ENCODE assay signal across 8 mouse cellular contexts in genomic region chr10:128412558-128412957, GRCm38 (mm10). TPM values are rescaled to one million over a fixed set of nuclear protein-coding genes. Genes with fewer than 3 reads are reported as not detected.
DNase-seq lines count a peak whose midpoint lies in the region; ATAC-seq and TF ChIP-seq lines count a peak whose summit lies in the region.

No protein-coding gene starts in this region.

- 17% methylated on average over 1 of the region's 1 CpGs for WGBS in heart, embryonic 15.5 days
- 64% methylated on average over 1 of the region's 1 CpGs for WGBS in hindbrain, embryonic 10.5 days
- 56% methylated on average over 1 of the region's 1 CpGs for WGBS in midbrain, embryonic 10.5 days

- H3K36me3 ChIP-seq in heart, embryonic 15.5 days, result peaks cover 29% of the 10 kb centered on the region
- H3K36me3 ChIP-seq in ES-E14 (ENCODE audit: control insufficient read depth, insufficient read depth, low read length, poor library complexity, severe bottlenecking), result peaks cover 18% of the 10 kb centered on the region
- peaks cover 51% of the 10 kb centered on the region for H3K36me3 ChIP-seq in hindbrain, embryonic 10.5 days
- peaks cover 54% of the 10 kb centered on the region for H3K36me3 ChIP-seq in midbrain, embryonic 10.5 days

- no peaks in the 10 kb centered on the region for H3K9me3 ChIP-seq in heart, embryonic 15.5 days (replicated peaks)
- H3K9me3 ChIP-seq in ES-E14 (ENCODE audit: control insufficient read depth, insufficient read depth, low read depth, low read length), result no peaks in the 10 kb centered on the region
- H3K9me3 ChIP-seq in hindbrain, embryonic 10.5 days, result no peaks in the 10 kb centered on the region
- no peaks in the 10 kb centered on the region for H3K9me3 ChIP-seq in midbrain, embryonic 10.5 days (replicated peaks)

- peak overlapping the region; percentile 87 for H3K4me3 ChIP-seq in heart, embryonic 15.5 days
- peak overlapping the region; percentile 95 for H3K4me3 ChIP-seq in ES-E14 (ENCODE audit: insufficient read depth in 1 of 2, low read depth in 1 of 2, low read length in 2 of 2, poor library complexity in 1 of 2, severe bottlenecking in 1 of 2)
- H3K4me3 ChIP-seq in hindbrain, embryonic 10.5 days, result peak overlapping the region; percentile 87
- H3K4me3 ChIP-seq in midbrain, embryonic 10.5 days, result peak overlapping the region; percentile 93

- peak overlapping the region; percentile 93 for H3K4me2 ChIP-seq in heart, embryonic 15.5 days

- H3K4me1 ChIP-seq in heart, embryonic 15.5 days (replicated peaks), result peaks cover 40% of the 10 kb centered on the region
- H3K4me1 ChIP-seq in ES-E14 (ENCODE audit: control insufficient read depth in 2 of 2, insufficient read depth in 2 of 2, low read length in 2 of 2, poor library complexity in 1 of 2), result peaks cover 2 to 5% of the 10 kb centered on the region in 2 experiments; a peak in 1 of 4 replicates
- H3K4me1 ChIP-seq in hindbrain, embryonic 10.5 days (replicated peaks), result peaks cover 57% of the 10 kb centered on the region
- H3K4me1 ChIP-seq in midbrain, embryonic 10.5 days, result peaks cover 52% of the 10 kb centered on the region

- H3K27me3 ChIP-seq in heart, embryonic 15.5 days, result no peaks in the 10 kb centered on the region
- H3K27me3 ChIP-seq in hindbrain, embryonic 10.5 days (ENCODE audit: insufficient read depth, poor library complexity, severe bottlenecking), result no peaks in the 10 kb centered on the region
- no peaks in the 10 kb centered on the region for H3K27me3 ChIP-seq in midbrain, embryonic 10.5 days (ENCODE audit: low read depth, poor library complexity, severe bottlenecking)

- DNase-seq in heart, adult 18-20 months, result no peak
- DNase-seq in ES-E14 (ENCODE audit: low read depth, low spot score), result no peak
- DNase-seq in hindbrain, embryonic 10.5 days (ENCODE audit: low spot score), result no peak
- DNase-seq in midbrain, embryonic 10.5 days (ENCODE audit: low spot score), result no peak
- no peak for DNase-seq in gastrocnemius, adult 18-20 months (ENCODE audit: low spot score)
- DNase-seq in frontal cortex, postnatal 25 days (ENCODE audit: low spot score in 2 of 2), result no peak
- no peak for DNase-seq in layer of hippocampus, adult 11-12 months (ENCODE audit: low spot score)

- H3K27ac ChIP-seq in heart, embryonic 15.5 days, result peak overlapping the region; percentile 97
- no peak overlapping the region for H3K27ac ChIP-seq in ES-E14 (ENCODE audit: insufficient read depth, low read depth, low read length, poor library complexity, severe bottlenecking)
- peak overlapping the region; percentile 96 for H3K27ac ChIP-seq in hindbrain, embryonic 10.5 days
- peak overlapping the region; percentile 96 for H3K27ac ChIP-seq in midbrain, embryonic 10.5 days (replicated peaks)

- in situ Hi-C loops in ES-E14 (cut with MboI; ENCODE audit: low sequenced_read_pairs in 2 of 2, unreplicated experiment in 2 of 2), result no loop called here

- no peak for ATAC-seq in heart, embryonic 15.5 days (replicated peaks; ENCODE audit: insufficient number of reproducible peaks, insufficient read depth, low FRiP score, low read depth)

- H3K9ac ChIP-seq in heart, embryonic 15.5 days, result peak overlapping the region; percentile 84
- H3K9ac ChIP-seq in ES-E14 (ENCODE audit: insufficient read depth, low read depth, low read length, poor library complexity, severe bottlenecking), result peak overlapping the region; percentile 93

TF ChIP-seq in ES-E14, 5 proteins besides CTCF, POLR2A, EP300 and RAD21:
- TF ChIP-seq HCFC1 (IDR thresholded peaks at IDR 0.05; ENCODE audit: borderline replicate concordance, insufficient read depth, low read length), result no peak
- no peak for TF ChIP-seq ZNF384 (IDR thresholded peaks at IDR 0.05; ENCODE audit: low read depth, low read length)
- no peak for TF ChIP-seq MAFK (IDR thresholded peaks at IDR 0.05; ENCODE audit: insufficient read depth, low read depth, low read length)
- no peak for TF ChIP-seq ZC3H11A (IDR thresholded peaks at IDR 0.05; ENCODE audit: borderline replicate concordance, low read depth, low read length)
- TF ChIP-seq CHD2 (IDR thresholded peaks at IDR 0.05; ENCODE audit: low read depth, low read length), result no peak

RNA-seq across cellular contexts. Expression of gene Rnf41, which starts 1.1 kb away (rescaled TPM):
- polyA plus RNA-seq in heart, embryonic 15.5 days (2015; fragmentation: Nextera tagmentation; extraction: Ambion mirVana), result 25.5 and 29.0 TPM in 2 replicates
- total RNA-seq in heart, adult 18-20 months (2021), result 10 to 100 TPM; 16.6 to 17.2 TPM
- 39.6 and 41.3 TPM in 2 replicates for total RNA-seq in ES-E14 (2012; rRNA removed)
- polyA plus RNA-seq in hindbrain, embryonic 10.5 days (2016; fragmentation: Nextera tagmentation; extraction: Ambion mirVana), result 46.7 and 48.0 TPM in 2 replicates
- polyA plus RNA-seq in midbrain, embryonic 10.5 days (2016; fragmentation: Nextera tagmentation; extraction: Ambion mirVana), result 42.0 and 49.2 TPM in 2 replicates
- total RNA-seq in gastrocnemius, adult 18-20 months (2021), result 10 to 100 TPM; 12.7 to 13.2 TPM

RNA-seq across cellular contexts. Expression of gene Nabp2, which starts 1.3 kb away (rescaled TPM):
- 52.6 and 58.9 TPM in 2 replicates for polyA plus RNA-seq in heart, embryonic 15.5 days (2015; fragmentation: Nextera tagmentation; extraction: Ambion mirVana)
- 10 to 100 TPM; 41.0 to 42.8 TPM for total RNA-seq in heart, adult 18-20 months (2021)
- total RNA-seq in ES-E14 (2012; rRNA removed), result 25.3 and 28.2 TPM in 2 replicates
- polyA plus RNA-seq in hindbrain, embryonic 10.5 days (2016; fragmentation: Nextera tagmentation; extraction: Ambion mirVana), result 144 and 147 TPM in 2 replicates
- 149 and 151 TPM in 2 replicates for polyA plus RNA-seq in midbrain, embryonic 10.5 days (2016; fragmentation: Nextera tagmentation; extraction: Ambion mirVana)
- total RNA-seq in gastrocnemius, adult 18-20 months (2021), result 10 to 100 TPM; 61.0 to 65.2 TPM

RNA-seq across cellular contexts. Expression of gene Slc39a5, which starts 11.5 kb away (rescaled TPM):
- polyA plus RNA-seq in heart, embryonic 15.5 days (2015; fragmentation: Nextera tagmentation; extraction: Ambion mirVana), result 0.24 and 0.81 TPM in 2 replicates
- not detected for total RNA-seq in heart, adult 18-20 months (2021)
- 0.36 and 0.53 TPM in 2 replicates for total RNA-seq in ES-E14 (2012; rRNA removed)
- polyA plus RNA-seq in hindbrain, embryonic 10.5 days (2016; fragmentation: Nextera tagmentation; extraction: Ambion mirVana), result 0.55 TPM in 1 of 2 replicates, not detected in the other
- polyA plus RNA-seq in midbrain, embryonic 10.5 days (2016; fragmentation: Nextera tagmentation; extraction: Ambion mirVana), result 0.06 and 0.19 TPM in 2 replicates
- total RNA-seq in gastrocnemius, adult 18-20 months (2021), result not detected

RNA-seq across cellular contexts. Expression of gene Ankrd52, which starts 35.6 kb away (rescaled TPM):
- polyA plus RNA-seq in heart, embryonic 15.5 days (2015; fragmentation: Nextera tagmentation; extraction: Ambion mirVana), result 6.8 and 11.8 TPM in 2 replicates
- total RNA-seq in heart, adult 18-20 months (2021), result 10 to 100 TPM; 38.1 to 40.3 TPM
- 11.1 and 11.4 TPM in 2 replicates for total RNA-seq in ES-E14 (2012; rRNA removed)
- 9.6 and 10.3 TPM in 2 replicates for polyA plus RNA-seq in hindbrain, embryonic 10.5 days (2016; fragmentation: Nextera tagmentation; extraction: Ambion mirVana)
- 9.0 and 9.2 TPM in 2 replicates for polyA plus RNA-seq in midbrain, embryonic 10.5 days (2016; fragmentation: Nextera tagmentation; extraction: Ambion mirVana)
- 10 to 100 TPM; 44.5 to 47.0 TPM for total RNA-seq in gastrocnemius, adult 18-20 months (2021)

RNA-seq across cellular contexts. Expression of gene Coq10a, which starts 43.8 kb away (rescaled TPM):
- 17.0 TPM in 2 replicates for polyA plus RNA-seq in heart, embryonic 15.5 days (2015; fragmentation: Nextera tagmentation; extraction: Ambion mirVana)
- 100 to 1,000 TPM; 365 to 392 TPM for total RNA-seq in heart, adult 18-20 months (2021)
- 8.2 and 10.1 TPM in 2 replicates for total RNA-seq in ES-E14 (2012; rRNA removed)
- 14.5 and 21.6 TPM in 2 replicates for polyA plus RNA-seq in hindbrain, embryonic 10.5 days (2016; fragmentation: Nextera tagmentation; extraction: Ambion mirVana)
- 13.2 and 18.8 TPM in 2 replicates for polyA plus RNA-seq in midbrain, embryonic 10.5 days (2016; fragmentation: Nextera tagmentation; extraction: Ambion mirVana)
- 100 to 1,000 TPM; 388 to 467 TPM for total RNA-seq in gastrocnemius, adult 18-20 months (2021)
